Mouse (Mus musculus): ENCODE data around the gene Ube4b. TPM values are rescaled to one million over a fixed set of nuclear protein-coding genes. Genes with fewer than 3 reads are reported as not detected.

Gene Ube4b
- total and polyA plus RNA-seq, 2 experiments from 2014 or later, result 47.6 to 93.3 TPM

- Histone ChIP-seq H3K4me3 (ENCODE audit: low read depth, low read length) (no peak overlapping the region), H3K27me3 (ENCODE audit: insufficient read depth, low read length) (no peaks in the 10 kb centered on the region), H3K9me3 (ENCODE audit: low read length) (no peaks in the 10 kb centered on the region), H3K9ac (no peak overlapping the region), H3K4me1 (ENCODE audit: insufficient read depth) (no peaks in the 10 kb centered on the region), H3K4me2 (ENCODE audit: low read depth) (no peak overlapping the region), H3K36me3 (ENCODE audit: insufficient read depth) (peaks cover 75% of the 10 kb centered on the region), H3K27ac (ENCODE audit: low read depth, low read length) (no peak overlapping the region)
- WGBS, result 83% methylated on average over 8 of the region's 8 CpGs
- TF ChIP-seq CTCF (IDR thresholded peaks at IDR 0.05; ENCODE audit: low read depth), result no peak
- DNase-seq, result no peak
- no peak for ATAC-seq
Observed at GRCm38 (mm10) chr4:149344311-149344710, 82.2 kb downstream of the Ube4b start.

GRCm38 (mm10) chr4:149340680-149341079 is 85.9 kb downstream of the Ube4b start:
- no peak overlapping the region for H3K9ac ChIP-seq
- H3K27me3 ChIP-seq (ENCODE audit: insufficient read depth, low read length), result no peaks in the 10 kb centered on the region
- H3K4me2 ChIP-seq (ENCODE audit: low read depth), result no peak overlapping the region
- peaks cover 73% of the 10 kb centered on the region for H3K36me3 ChIP-seq (ENCODE audit: insufficient read depth)
- H3K27ac ChIP-seq (ENCODE audit: low read depth, low read length), result no peak overlapping the region
- no peaks in the 10 kb centered on the region for H3K4me1 ChIP-seq (ENCODE audit: insufficient read depth)
- no peak for DNase-seq
- H3K9me3 ChIP-seq (ENCODE audit: low read length), result no peaks in the 10 kb centered on the region
- H3K4me3 ChIP-seq (ENCODE audit: low read depth, low read length), result no peak overlapping the region
- TF ChIP-seq CTCF (IDR thresholded peaks at IDR 0.05; ENCODE audit: low read depth), result no peak
- 56% methylated on average over 2 of the region's 2 CpGs for WGBS
- no peak for ATAC-seq

- WGBS, result 76% methylated on average over 5 of the region's 5 CpGs
- no peak for TF ChIP-seq CTCF (IDR thresholded peaks at IDR 0.05; ENCODE audit: low read depth)
Observed at GRCm38 (mm10) chr4:149339426-149340214, 86.9 kb downstream of the Ube4b start.

GRCm38 (mm10) chr4:149338137-149338536 is 88.4 kb downstream of the Ube4b start:
- no peak overlapping the region for H3K4me3 ChIP-seq (ENCODE audit: low read depth, low read length)
- H3K36me3 ChIP-seq (ENCODE audit: insufficient read depth), result peaks cover 71% of the 10 kb centered on the region
- no peak overlapping the region for H3K4me2 ChIP-seq (ENCODE audit: low read depth)
- WGBS, result 94% methylated on average over 2 of the region's 2 CpGs
- DNase-seq, result no peak
- TF ChIP-seq CTCF (IDR thresholded peaks at IDR 0.05; ENCODE audit: low read depth), result no peak
- no peaks in the 10 kb centered on the region for H3K4me1 ChIP-seq (ENCODE audit: insufficient read depth)
- ATAC-seq, result peak; percentile 51; the same call in 1 of the 2 replicates
- H3K27me3 ChIP-seq (ENCODE audit: insufficient read depth, low read length), result no peaks in the 10 kb centered on the region
- H3K9me3 ChIP-seq (ENCODE audit: low read length), result no peaks in the 10 kb centered on the region
- H3K27ac ChIP-seq (ENCODE audit: low read depth, low read length), result no peak overlapping the region
- H3K9ac ChIP-seq, result no peak overlapping the region

More at GRCm38 (mm10) chr4:149339426-149340214, 86.9 kb downstream of the Ube4b start:
- no peak overlapping the region for H3K9ac ChIP-seq
- H3K4me2 ChIP-seq (ENCODE audit: low read depth), result no peak overlapping the region
- no peaks in the 10 kb centered on the region for H3K27me3 ChIP-seq (ENCODE audit: insufficient read depth, low read length)
- ATAC-seq, result no peak
- H3K27ac ChIP-seq (ENCODE audit: low read depth, low read length), result no peak overlapping the region
- no peak overlapping the region for H3K4me3 ChIP-seq (ENCODE audit: low read depth, low read length)
- H3K36me3 ChIP-seq (ENCODE audit: insufficient read depth), result peaks cover 75% of the 10 kb centered on the region
- DNase-seq, result no peak
- no peaks in the 10 kb centered on the region for H3K9me3 ChIP-seq (ENCODE audit: low read length)
- no peaks in the 10 kb centered on the region for H3K4me1 ChIP-seq (ENCODE audit: insufficient read depth)

- TF ChIP-seq CTCF (IDR thresholded peaks at IDR 0.05; ENCODE audit: low read depth), result no peak
- H3K4me1 ChIP-seq (ENCODE audit: insufficient read depth), result no peaks in the 10 kb centered on the region
- WGBS, result 76% methylated on average over 9 of the region's 9 CpGs
- peaks cover 71% of the 10 kb centered on the region for H3K36me3 ChIP-seq (ENCODE audit: insufficient read depth)
- no peaks in the 10 kb centered on the region for H3K9me3 ChIP-seq (ENCODE audit: low read length)
- no peak overlapping the region for H3K9ac ChIP-seq
- no peak for ATAC-seq
- H3K4me3 ChIP-seq (ENCODE audit: low read depth, low read length), result no peak overlapping the region
- no peak overlapping the region for H3K4me2 ChIP-seq (ENCODE audit: low read depth)
- no peak overlapping the region for H3K27ac ChIP-seq (ENCODE audit: low read depth, low read length)
- DNase-seq, result no peak
- no peaks in the 10 kb centered on the region for H3K27me3 ChIP-seq (ENCODE audit: insufficient read depth, low read length)
Observed at GRCm38 (mm10) chr4:149337353-149337752, 89.2 kb downstream of the Ube4b start.

GRCm38 (mm10) chr4:149336302-149336701 is 90.2 kb downstream of the Ube4b start:
- 92% methylated on average over 7 of the region's 7 CpGs for WGBS
- Histone ChIP-seq H3K9me3 (ENCODE audit: low read length) (no peaks in the 10 kb centered on the region), H3K4me2 (ENCODE audit: low read depth) (no peak overlapping the region), H3K36me3 (ENCODE audit: insufficient read depth) (peaks cover 68% of the 10 kb centered on the region), H3K4me1 (ENCODE audit: insufficient read depth) (no peaks in the 10 kb centered on the region), H3K4me3 (ENCODE audit: low read depth, low read length) (no peak overlapping the region), H3K27ac (ENCODE audit: low read depth, low read length) (no peak overlapping the region), H3K9ac (no peak overlapping the region), H3K27me3 (ENCODE audit: insufficient read depth, low read length) (no peaks in the 10 kb centered on the region)
- no peak for ATAC-seq
- TF ChIP-seq CTCF (IDR thresholded peaks at IDR 0.05; ENCODE audit: low read depth), result no peak
- DNase-seq, result no peak

- peaks cover 70% of the 10 kb centered on the region for H3K36me3 ChIP-seq (ENCODE audit: insufficient read depth)
- no peak overlapping the region for H3K4me3 ChIP-seq (ENCODE audit: low read depth, low read length)
- no peak for TF ChIP-seq CTCF (IDR thresholded peaks at IDR 0.05; ENCODE audit: low read depth)
- no peak overlapping the region for H3K4me2 ChIP-seq (ENCODE audit: low read depth)
- no peaks in the 10 kb centered on the region for H3K4me1 ChIP-seq (ENCODE audit: insufficient read depth)
- no peaks in the 10 kb centered on the region for H3K27me3 ChIP-seq (ENCODE audit: insufficient read depth, low read length)
- no peak overlapping the region for H3K9ac ChIP-seq
- no peak overlapping the region for H3K27ac ChIP-seq (ENCODE audit: low read depth, low read length)
- DNase-seq (no peak), ATAC-seq (no peak)
- no peaks in the 10 kb centered on the region for H3K9me3 ChIP-seq (ENCODE audit: low read length)
- WGBS, result 95% methylated on average over 11 of the region's 11 CpGs
Observed at GRCm38 (mm10) chr4:149334881-149335280, 91.7 kb downstream of the Ube4b start.
